Mouse (Mus musculus) urinary bladder, adult 18-20 months (tissue): Measurements from ENCODE around the gene Gps2.
A peak's percentile ranks its signal among the peaks of the same experiment; 100 is the strongest.

Experiments
- DNase-seq, 2 experiments: peaks; one replicate each; pipeline ENCODE4 v3.0.0; 2022; ENCODE audit warnings: low spot score in 2 of 2, mixed read lengths in 2 of 2

Gps2 gene

GRCm38 (mm10) chr11:69886907-69887635 is 26.6 kb upstream of the Gps2 start:
- no peak for DNase-seq

- DNase-seq: no peak
Observed at GRCm38 (mm10) chr11:69891482-69891881, 22.2 kb upstream of the Gps2 start.

GRCm38 (mm10) chr11:69894671-69895070 is 19.0 kb upstream of the Gps2 start:
- no peak for DNase-seq

GRCm38 (mm10) chr11:69895291-69895690 is 18.4 kb upstream of the Gps2 start, which contains the start of gene Acap1:
Gene Acap1 (minus strand): TSS chr11:69895539.
- DNase-seq: no peak

- DNase-seq: no peak
Observed at GRCm38 (mm10) chr11:69899870-69900269, 13.8 kb upstream of the Gps2 start.

GRCm38 (mm10) chr11:69900471-69901405 is 12.9 kb upstream of the Gps2 start, which contains the start of the genes 2810408A11Rik and Neurl4:
Gene 2810408A11Rik (minus strand): TSS chr11:69900987.
Gene Neurl4 (plus strand): TSS chr11:69901072.
- peak; percentile 79 to 89 for DNase-seq

GRCm38 (mm10) chr11:69901406-69901846 is 12.3 kb upstream of the Gps2 start:
- DNase-seq: peak; percentile 83 to 94

GRCm38 (mm10) chr11:69901993-69902392 is 11.7 kb upstream of the Gps2 start:
- DNase-seq: no peak

GRCm38 (mm10) chr11:69902972-69903371 is 10.7 kb upstream of the Gps2 start:
- no peak for DNase-seq

- no peak for DNase-seq
Observed at GRCm38 (mm10) chr11:69904311-69904710, 9.4 kb upstream of the Gps2 start.

- DNase-seq: no peak
Observed at GRCm38 (mm10) chr11:69908645-69909044, 5.0 kb upstream of the Gps2 start.

- DNase-seq: no peak
Observed at GRCm38 (mm10) chr11:69909174-69909573, 4.5 kb upstream of the Gps2 start.

GRCm38 (mm10) chr11:69910177-69910576 is 3.5 kb upstream of the Gps2 start:
- DNase-seq: no peak

- DNase-seq: no peak
Observed at GRCm38 (mm10) chr11:69910781-69911560, 2.7 kb upstream of the Gps2 start.

GRCm38 (mm10) chr11:69911701-69912100 is 2.0 kb upstream of the Gps2 start:
- DNase-seq: no peak

GRCm38 (mm10) chr11:69912716-69913530 is 765 bp upstream of the Gps2 start:
- DNase-seq: no peak

- no peak for DNase-seq
Observed at GRCm38 (mm10) chr11:69914372-69914764, 680 bp downstream of the Gps2 start.

GRCm38 (mm10) chr11:69914917-69915430 is 1.3 kb downstream of the Gps2 start:
- DNase-seq: no peak

- no peak for DNase-seq
Observed at GRCm38 (mm10) chr11:69915667-69916627, 2.3 kb downstream of the Gps2 start.
